In the genomic region with DNA sequence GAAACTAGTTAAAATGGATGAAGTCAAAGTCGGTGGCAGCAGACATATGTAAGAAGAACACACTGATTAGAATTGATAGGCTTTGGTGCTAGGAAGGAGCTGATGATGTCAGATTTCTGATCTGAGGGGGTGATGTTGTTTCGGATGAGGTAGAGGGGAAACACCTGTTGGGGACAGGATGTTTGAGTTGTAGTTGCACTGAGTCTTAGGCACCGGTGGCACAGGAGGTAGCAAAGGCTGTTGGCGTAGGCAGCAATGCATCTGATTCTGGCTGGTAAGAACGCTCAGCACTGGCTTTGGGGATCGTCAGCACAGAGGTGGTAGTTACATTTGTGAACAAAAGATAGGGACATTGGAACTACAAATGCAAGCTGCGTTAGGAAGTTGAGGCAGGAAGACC, we compare ENCODE assay signal across 16 mouse cellular contexts. TPM values are rescaled to one million over a fixed set of nuclear protein-coding genes. Genes with fewer than 3 reads are reported as not detected.
A peak's percentile ranks its signal among the peaks of the same experiment; 100 is the strongest.
DNase-seq lines count a peak whose midpoint lies in the region; ATAC-seq lines count a peak whose summit lies in the region.
"Had no signal": no experiment of that assay in that cellular context is flagged by ENCODE, and none has a peak within 500 bp of the region (broad histone marks: within the 10 kb centered on the region; RNA-seq: fewer than 3 reads in every experiment).

No protein-coding gene starts in this region.

- H3K4me1 ChIP-seq in erythroblast, embryonic 14.5 days (ENCODE audit: control insufficient read depth) = peaks cover 73% of the 10 kb centered on the region
- peaks cover 75% of the 10 kb centered on the region for H3K4me1 ChIP-seq in liver, embryonic 15.5 days (replicated peaks)
- no peaks in the 10 kb centered on the region for H3K4me1 ChIP-seq in midbrain, embryonic 11.5 days (ENCODE audit: control insufficient read depth, insufficient read depth, low read length)
- H3K4me1 ChIP-seq: embryonic facial prominence, embryonic 15.5 days; heart, embryonic 15.5 days; limb, embryonic 12.5 days had no signal

- H3K27me3 ChIP-seq in erythroblast, embryonic 14.5 days (ENCODE audit: control insufficient read depth) = no peaks in the 10 kb centered on the region
- H3K27me3 ChIP-seq in liver, embryonic 15.5 days = no peaks in the 10 kb centered on the region
- no peaks in the 10 kb centered on the region for H3K27me3 ChIP-seq in midbrain, embryonic 11.5 days (ENCODE audit: control insufficient read depth, insufficient read depth, low read length)
- H3K27me3 ChIP-seq: embryonic facial prominence, embryonic 15.5 days; heart, embryonic 15.5 days; limb, embryonic 12.5 days had no signal

- peak overlapping the region; percentile 54 for H3K4me2 ChIP-seq in liver, embryonic 15.5 days
- no peak overlapping the region for H3K4me2 ChIP-seq in midbrain, embryonic 11.5 days
- H3K4me2 ChIP-seq: embryonic facial prominence, embryonic 15.5 days; heart, embryonic 15.5 days; limb, embryonic 12.5 days had no signal

- H3K36me3 ChIP-seq in erythroblast, embryonic 14.5 days (ENCODE audit: control insufficient read depth) = peaks cover 2% of the 10 kb centered on the region
- no peaks in the 10 kb centered on the region for H3K36me3 ChIP-seq in liver, embryonic 15.5 days (replicated peaks)
- H3K36me3 ChIP-seq in midbrain, embryonic 11.5 days (ENCODE audit: control insufficient read depth, insufficient read depth, low read length) = no peaks in the 10 kb centered on the region
- H3K36me3 ChIP-seq: heart, embryonic 15.5 days; limb, embryonic 12.5 days had no signal

- 39% methylated on average over 7 of the region's 7 CpGs for WGBS in liver, embryonic 15.5 days (ENCODE audit: insufficient replicate concordance)
- 91% methylated on average over 7 of the region's 7 CpGs for WGBS in midbrain, embryonic 11.5 days

- H3K9me3 ChIP-seq in erythroblast, embryonic 14.5 days (ENCODE audit: control insufficient read depth, low read length) = no peaks in the 10 kb centered on the region
- no peaks in the 10 kb centered on the region for H3K9me3 ChIP-seq in liver, embryonic 15.5 days (replicated peaks)
- H3K9me3 ChIP-seq in midbrain, embryonic 11.5 days (ENCODE audit: control insufficient read depth, low read length) = no peaks in the 10 kb centered on the region
- H3K9me3 ChIP-seq: embryonic facial prominence, embryonic 15.5 days; heart, embryonic 15.5 days; limb, embryonic 12.5 days had no signal

- H3K4me3 ChIP-seq in erythroblast, embryonic 14.5 days (replicated peaks) = peak overlapping the region; percentile 6
- H3K4me3 ChIP-seq in liver, embryonic 15.5 days (replicated peaks) = no peak overlapping the region; the same call in 1 of the 2 replicates
- no peak overlapping the region for H3K4me3 ChIP-seq in midbrain, embryonic 11.5 days (ENCODE audit: low read depth, low read length)
- H3K4me3 ChIP-seq: embryonic facial prominence, embryonic 15.5 days; heart, embryonic 15.5 days; limb, embryonic 12.5 days; myocyte had no signal

- no peak overlapping the region; the same call in 1 of the 2 replicates for H3K27ac ChIP-seq in liver, embryonic 15.5 days (replicated peaks)
- no peak overlapping the region for H3K27ac ChIP-seq in midbrain, embryonic 11.5 days (ENCODE audit: low read depth, low read length)
- H3K27ac ChIP-seq: embryonic facial prominence, embryonic 15.5 days; heart, embryonic 15.5 days; hindbrain, postnatal 0 days; limb, embryonic 12.5 days; macrophage had no signal

- no peak for ATAC-seq in erythroblast, adult 5-6 weeks (replicated peaks; ENCODE audit: low FRiP score, poor library complexity, severe bottlenecking)
- ATAC-seq in liver, embryonic 15.5 days (ENCODE audit: insufficient read depth) = no peak
- no peak for ATAC-seq in midbrain, embryonic 11.5 days (ENCODE audit: low FRiP score)
- ATAC-seq: hindbrain, postnatal 0 days had no signal

- DNase-seq in CD4-positive helper T cell, adult 2 months (ENCODE audit: low read depth, low spot score) = peak; percentile 88
- peak; percentile 45 to 68 for DNase-seq in thymus, adult 18-20 months
- DNase-seq in midbrain, embryonic 11.5 days (ENCODE audit: low spot score, missing footprints) = no peak
- no peak for DNase-seq in layer of hippocampus, adult 9-11 months
- no peak for DNase-seq in gastrocnemius, postnatal 10 days
- DNase-seq: kidney, postnatal 14 days; layer of hippocampus, postnatal 36 days had no signal

- no peak overlapping the region for H3K9ac ChIP-seq in liver, embryonic 15.5 days
- H3K9ac ChIP-seq in midbrain, embryonic 11.5 days (ENCODE audit: low read length) = no peak overlapping the region
- H3K9ac ChIP-seq: embryonic facial prominence, embryonic 15.5 days; heart, embryonic 15.5 days; limb, embryonic 12.5 days had no signal

RNA-seq across cellular contexts. Expression of gene Tnrc6b, which starts 32.5 kb away (rescaled TPM):
- 8.2 and 8.6 TPM in 2 replicates for polyA plus RNA-seq in erythroblast, embryonic 14.5 days (2012)
- total RNA-seq in erythroblast, adult 5-6 weeks (2015; ENCODE audit: low replicate concordance) = 138 and 146 TPM in 2 replicates
- total RNA-seq in erythroblast, adult 5-6 weeks (2017; ENCODE audit: low replicate concordance) = 214 and 245 TPM in 2 replicates
- 18.3 and 20.8 TPM in 2 replicates for polyA plus RNA-seq in liver, embryonic 15.5 days (2015; fragmentation: Nextera tagmentation; extraction: Ambion mirVana)
- polyA plus RNA-seq in midbrain, embryonic 11.5 days (2014; fragmentation: Nextera tagmentation; extraction: Ambion mirVana) = 14.7 and 17.0 TPM in 2 replicates
- 10 to 100 TPM; 51.5 to 68.8 TPM for total RNA-seq in gastrocnemius, postnatal 10 days (2021)

Comparison
In these comparisons a context has a peak if more than half of its experiments do, and no peak if none do; other contexts are left out.
1. DNase-seq: peak in CD4-positive helper T cell, adult 2 months (single experiment) and thymus, adult 18-20 months (2 of 2); none in midbrain, embryonic 11.5 days (single experiment), layer of hippocampus, adult 9-11 months (single experiment) and gastrocnemius, postnatal 10 days (single experiment).